Mouse (Mus musculus) testis, postnatal 10 days (tissue): ENCODE data around the gene Chd8.
"Not testable (repeated sequence)": the region's sequence is repeated elsewhere in the genome, so short reads cannot be mapped to it uniquely, and the experiment has no call there.

Experiments
- DNase-seq: peaks from one replicate; pipeline ENCODE4 v3.0.0; 2021; ENCODE audit warnings: low spot score

Gene Chd8

DNA sequence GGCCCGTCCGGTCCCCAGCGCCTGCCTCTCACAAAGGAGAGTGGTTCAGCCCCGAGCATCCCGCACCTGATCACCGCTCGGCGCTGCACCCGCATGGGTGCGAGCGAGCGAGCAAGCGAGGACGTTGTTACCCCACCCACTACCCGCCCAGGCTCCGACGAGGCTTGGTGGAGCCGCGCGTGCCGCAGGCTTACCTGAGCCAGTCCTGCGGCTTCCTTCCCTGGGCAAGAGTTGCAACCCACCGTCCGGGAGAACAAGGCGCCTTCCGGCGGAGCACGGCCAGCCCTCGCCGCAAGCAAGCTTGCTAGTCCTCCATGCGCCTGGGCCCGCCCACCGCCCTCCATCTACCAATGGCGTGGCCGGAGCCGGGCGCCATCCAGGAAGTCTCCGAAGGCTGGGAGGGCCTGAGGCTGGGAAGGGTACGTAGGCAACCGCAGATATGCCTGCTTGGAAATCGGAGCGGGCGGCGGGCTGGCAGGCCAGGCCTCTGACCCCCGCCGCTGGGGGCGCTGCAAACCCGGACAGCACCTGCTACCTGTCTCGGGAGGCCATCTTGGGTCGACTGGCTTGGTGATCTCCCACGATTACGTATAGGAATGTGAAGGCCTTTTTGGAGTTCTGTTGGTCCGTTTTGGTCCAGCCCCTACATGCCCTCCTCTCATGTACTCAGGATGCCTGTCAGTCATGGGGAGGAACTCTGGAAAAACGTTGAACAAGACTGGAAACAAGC is at the start of gene Chd8:
TSS of gene Chd8 (minus strand) at position 297 of the 730 bp plus-strand sequence.
- peak; percentile 97 for DNase-seq

DNA sequence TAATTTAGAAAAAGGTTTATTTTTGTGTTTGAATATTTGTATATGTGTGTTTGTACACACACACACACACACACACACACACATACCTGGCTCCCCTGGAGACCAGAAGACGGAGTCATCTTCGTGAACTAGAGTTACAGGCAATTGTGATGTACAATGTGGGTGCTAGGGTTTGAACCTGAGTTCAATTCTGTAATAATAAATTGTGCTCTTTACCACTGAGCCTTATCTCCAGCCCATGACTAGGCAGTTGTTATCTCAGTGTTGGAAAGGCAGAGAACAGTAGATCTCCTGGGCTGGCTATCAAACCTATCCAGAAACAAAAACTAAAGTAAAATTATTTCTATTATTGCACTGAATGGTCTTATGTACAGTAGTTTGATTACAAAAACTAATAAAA is 48.5 kb upstream of the Chd8 start:
- no peak for DNase-seq

DNA sequence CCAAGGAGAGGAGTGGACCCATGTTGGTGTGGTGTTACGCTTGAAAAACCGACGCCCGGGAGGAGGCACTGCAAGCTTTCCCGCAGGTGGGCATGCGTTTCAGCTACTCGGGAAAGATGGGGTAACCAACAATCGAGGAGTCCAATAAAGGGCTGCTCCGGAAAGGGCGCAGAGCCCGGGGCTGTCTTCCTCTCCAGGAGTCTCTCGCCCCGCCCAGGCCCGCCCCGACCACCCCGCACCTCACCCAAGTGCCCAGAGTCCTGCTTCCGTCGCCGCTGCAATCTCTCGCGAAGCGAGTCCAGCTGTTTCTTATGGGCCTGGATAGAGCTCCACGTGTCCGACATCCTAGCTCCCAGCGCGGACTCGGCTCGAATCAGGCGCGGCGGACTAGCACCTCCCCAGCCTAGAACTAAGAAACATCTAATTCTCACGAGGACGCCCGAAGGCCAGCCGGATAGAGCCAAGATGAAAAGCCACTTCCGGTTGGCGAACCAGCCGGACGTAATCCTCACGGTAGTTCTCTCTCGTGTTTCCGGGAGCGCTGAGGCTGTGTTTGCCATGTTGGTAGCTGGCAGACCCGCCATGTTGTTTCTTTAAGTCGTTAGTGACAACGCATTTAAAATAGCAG is 47.2 kb upstream of the Chd8 start, which contains the start of gene Mettl3:
TSS of gene Mettl3 (minus strand) at position 485 of the 628 bp plus-strand sequence.
- DNase-seq, result peak; percentile 90

DNA sequence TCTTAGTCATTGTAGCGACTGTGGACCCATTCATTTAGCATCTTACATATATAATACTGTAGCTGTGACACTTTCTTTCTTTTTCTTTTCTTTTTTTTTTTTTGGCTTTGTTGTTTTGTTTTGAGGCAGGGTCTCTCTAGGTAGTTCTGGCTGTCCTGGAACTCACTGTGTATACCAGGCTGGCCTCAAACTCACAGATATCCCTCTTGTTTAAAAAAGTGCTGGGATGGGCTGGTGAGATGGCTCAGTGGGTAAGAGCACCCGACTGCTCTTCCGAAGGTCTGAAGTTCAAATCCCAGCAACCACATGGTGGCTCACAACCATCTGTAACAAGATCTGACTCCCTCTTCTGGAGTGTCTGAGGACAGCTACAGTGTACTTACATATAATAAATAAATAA is 45.9 kb upstream of the Chd8 start:
- DNase-seq, result not testable (repeated sequence)

DNA sequence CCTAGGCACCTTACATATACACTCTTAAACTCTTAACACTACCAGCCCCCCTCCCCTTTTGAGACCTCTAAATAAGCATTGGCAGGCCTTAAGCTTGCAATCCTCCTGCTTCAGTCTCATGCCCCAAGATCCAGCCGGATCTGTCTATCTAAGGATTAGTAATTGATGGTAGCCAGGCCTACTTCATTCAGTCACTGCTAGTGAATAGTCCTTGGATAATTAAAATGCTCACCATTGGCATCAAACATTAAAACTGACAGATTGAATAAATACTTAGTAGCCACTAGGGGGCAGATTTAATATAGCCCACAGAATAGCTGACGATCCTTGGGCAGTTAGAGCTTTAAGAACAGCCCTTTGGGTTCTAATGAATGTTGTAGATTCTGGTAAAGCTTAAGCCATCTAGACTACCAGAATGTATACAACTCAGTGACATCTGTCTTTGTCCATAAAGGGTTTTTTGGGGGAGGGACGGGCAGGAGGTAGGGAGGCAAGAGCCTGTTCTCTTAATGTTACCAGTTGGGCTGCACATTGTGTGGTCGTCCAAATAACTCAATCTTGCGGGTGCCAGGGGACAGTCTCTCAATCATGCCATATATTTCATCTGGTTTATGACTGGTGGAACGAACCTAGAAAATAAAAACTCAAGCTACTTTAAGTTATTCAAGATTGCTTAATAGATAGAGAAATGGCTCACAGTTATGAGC is 38.1 kb upstream of the Chd8 start:
- no peak for DNase-seq

DNA sequence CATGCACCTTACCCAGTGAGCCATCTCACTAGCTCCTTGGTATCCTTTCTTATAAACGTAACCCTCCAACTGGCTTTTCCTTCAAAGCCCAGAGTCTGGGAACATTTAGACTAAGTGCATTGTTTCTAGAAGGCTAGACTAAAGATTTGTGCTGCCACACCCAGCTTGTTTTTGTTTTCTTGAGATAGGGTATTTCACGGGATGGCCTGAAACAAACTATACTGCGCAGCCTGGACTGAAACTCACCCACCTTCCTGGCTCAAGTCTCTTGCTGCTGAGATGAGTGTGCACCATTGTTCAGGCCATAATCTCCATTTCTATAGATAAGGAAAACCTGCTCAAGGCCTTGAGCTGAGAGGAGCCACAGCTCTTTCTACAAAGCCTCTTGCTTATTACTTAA is 26.6 kb upstream of the Chd8 start:
- DNase-seq, result no peak

DNA sequence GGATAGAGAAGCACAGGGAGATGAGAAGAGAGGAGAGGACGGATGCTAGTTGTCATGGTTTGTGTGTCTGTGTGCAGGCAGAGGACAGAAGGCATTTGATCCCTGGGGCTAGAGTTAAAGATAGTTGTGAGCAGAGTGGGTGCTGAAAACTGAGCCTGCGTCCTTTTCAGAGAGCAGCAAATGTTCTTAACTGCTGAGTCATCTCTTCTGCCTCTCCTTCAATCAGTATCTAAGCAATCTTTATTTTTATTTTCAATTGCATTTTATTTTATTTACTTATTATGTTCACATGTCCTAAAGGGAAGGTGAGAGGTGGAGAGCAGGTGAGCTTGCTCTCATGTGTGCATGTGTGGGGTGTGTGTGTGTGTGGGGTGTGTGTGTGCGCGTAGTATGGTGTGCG is 26.0 kb upstream of the Chd8 start:
- DNase-seq, result no peak

DNA sequence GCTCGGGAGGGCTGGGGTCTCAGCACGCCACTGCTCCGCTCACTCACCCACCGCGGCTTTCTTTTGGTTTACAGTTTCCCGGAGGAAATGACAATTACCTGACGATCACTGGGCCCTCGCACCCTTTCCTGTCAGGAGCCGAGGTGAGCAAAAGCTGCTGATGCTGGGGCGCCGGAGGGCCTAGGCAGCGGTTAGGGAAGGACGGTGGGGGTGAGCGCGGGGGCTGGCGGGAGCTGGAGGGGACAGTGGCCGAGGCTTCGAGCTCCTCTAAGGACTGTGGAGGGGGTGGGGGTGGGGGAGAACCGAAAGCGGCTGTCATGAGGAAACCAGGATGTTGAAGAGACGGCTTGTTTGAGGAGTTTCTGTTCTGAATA is 22.2 kb upstream of the Chd8 start:
- DNase-seq, result no peak

DNA sequence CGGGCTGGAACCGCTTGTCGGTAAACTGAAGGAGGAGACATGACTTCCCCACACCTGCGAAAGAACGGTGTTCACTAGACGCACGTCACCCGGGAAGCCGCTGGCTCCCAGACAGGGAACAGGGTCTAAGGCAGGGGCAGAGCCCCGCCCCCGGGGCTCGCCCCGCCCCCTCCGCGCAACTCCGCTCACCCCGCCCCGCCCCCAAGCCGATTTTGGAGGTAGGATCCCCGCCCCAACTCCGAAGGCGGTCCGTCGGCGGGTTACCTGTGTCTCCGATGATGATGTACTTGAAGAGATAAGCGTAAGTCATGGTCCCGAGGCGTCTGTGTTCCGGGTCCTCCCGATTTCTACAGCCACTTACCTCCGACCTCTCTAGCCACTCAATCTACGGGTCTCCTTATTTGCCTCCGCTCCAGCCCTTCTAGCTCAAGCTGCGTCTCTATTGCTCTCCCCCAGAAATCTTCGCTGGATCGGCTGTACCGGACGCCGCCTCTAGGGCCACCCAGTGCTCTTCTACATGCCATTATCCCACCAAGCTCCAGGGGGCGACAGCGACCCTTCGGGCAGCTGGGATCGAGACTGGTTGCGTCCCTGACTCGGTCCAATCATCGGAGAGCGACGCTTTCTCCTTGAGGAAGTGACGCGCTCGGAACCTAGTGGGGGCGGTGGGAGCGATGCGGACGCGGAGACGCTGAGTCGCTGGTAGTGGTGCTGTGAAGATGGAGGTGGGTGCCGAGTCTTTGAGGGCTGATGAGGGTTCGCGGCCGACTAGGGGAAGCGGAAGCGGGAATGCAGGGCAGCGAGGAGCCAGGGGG is 21.6 kb upstream of the Chd8 start, which contains the start of the genes Tox4 and Rab2b:
TSS of gene Tox4 (plus strand) at position 215 of the 815 bp plus-strand sequence.
TSS of gene Rab2b (minus strand) at position 614 of the 815 bp plus-strand sequence.
- peak; percentile 97 for DNase-seq

DNA sequence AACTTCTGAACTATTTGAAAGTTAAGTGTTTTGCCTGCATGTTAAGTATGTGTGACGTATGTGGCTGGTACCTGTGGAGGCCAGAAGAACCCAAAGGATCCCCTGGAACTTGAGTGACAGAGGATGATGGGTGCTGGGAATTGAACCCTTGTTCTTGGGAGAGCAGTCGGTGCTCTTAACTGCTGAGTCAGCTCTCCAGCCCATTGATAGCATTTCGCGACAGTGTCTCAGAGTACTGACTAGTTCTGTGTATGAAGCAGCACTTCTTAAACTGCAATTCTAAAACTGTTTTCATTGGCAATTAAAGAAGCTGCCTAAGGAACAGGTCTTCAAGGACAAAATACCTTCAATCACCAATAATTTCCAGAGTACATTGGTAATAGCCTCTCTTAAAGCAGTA is 19.6 kb upstream of the Chd8 start:
- DNase-seq, result no peak

DNA sequence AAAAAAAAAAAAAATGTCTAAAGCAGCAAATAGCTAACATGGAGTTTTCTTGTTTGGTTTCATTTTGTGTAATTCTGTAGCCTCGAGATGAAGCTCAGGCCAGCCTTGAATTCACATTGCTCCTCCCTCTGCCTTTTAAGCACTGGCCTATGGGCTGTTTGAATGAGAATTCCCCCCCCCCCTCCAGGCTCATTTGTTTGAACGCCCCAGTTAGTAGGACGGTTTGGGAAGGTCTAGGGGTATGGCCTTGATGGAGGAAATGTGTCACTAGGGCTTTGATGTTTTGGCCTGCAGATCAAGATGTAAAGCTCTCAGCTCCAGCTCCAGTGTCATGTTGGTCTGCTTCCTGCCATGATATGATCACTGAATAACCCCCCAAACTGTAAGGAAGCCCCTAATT is 15.2 kb upstream of the Chd8 start:
- no peak for DNase-seq

DNA sequence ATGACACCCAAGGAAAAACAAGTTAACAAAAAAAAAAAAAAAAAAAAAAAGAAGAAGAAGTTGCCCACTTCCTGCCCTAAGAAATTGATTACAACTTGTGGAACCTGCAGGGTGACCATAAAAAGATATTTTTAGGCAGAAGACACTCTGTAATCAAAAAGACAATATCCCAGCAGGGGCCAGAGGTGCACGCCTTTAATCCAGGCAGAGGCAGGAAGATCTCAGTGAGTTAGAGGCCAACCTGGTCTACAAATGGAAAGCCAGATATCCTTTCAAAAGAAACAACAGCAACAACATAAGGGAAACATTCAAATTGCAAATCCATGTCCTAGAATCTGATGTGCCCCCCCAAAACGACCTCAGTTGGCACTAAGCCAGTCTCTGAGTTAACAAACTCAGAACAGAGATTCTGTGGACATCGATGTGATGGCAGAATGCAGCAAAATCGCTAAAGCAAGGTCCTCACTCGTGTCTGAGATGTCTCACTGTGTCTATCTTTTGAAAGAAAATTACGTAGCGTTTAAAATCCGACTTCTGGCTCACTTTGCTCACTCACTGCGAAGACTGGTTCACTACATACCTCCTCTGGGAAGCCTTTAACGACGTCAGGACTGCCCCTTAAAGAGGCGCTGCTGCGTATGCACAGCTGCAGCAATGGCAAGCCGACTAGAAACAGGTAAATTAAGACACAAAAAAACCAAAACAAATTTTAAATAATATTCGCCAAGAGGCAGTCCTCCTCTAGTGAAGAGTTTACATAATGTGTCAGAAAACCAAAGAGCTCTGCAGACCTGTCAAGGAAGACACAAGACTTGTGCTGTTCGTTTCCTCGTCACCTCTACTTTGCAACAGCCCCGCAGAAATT is 1.0 kb downstream of the Chd8 start:
- DNase-seq, result no peak

DNA sequence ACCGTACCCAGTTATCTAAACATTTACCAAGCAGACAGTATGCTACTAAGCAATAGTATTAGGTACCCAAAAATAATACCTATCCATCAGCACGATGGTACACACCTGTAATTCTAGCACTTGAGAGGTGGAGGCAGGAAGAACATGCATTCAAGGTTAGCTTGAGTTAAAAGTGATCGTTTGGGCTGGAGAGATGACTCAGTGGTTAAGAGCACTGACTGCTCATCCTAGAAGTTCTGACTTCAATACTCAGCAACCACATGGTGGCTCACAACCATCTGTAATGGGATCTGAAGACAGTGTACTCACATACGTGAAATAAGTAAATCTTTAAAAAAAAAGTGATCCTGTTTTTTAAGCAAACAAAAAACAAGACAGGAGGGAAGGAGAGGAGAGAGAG is 11.5 kb downstream of the Chd8 start:
- DNase-seq, result no peak

DNA sequence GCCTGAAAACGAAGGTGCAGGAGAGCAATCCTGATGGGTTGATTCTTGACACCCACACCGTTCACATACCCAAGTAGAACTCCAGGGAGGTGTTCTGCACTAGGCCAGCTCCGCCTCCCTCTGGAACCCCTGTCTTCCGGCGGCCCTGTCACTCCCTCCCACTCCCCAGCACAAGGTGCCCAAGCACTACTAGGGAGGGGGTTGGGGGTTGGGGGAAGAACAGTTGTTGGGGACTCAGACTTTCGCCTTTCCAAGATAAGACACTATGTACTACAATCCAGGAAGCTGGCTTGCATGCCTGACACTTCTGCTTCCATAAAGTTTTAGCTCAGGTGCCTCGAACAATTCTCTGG is 12.9 kb downstream of the Chd8 start:
- no peak for DNase-seq

DNA sequence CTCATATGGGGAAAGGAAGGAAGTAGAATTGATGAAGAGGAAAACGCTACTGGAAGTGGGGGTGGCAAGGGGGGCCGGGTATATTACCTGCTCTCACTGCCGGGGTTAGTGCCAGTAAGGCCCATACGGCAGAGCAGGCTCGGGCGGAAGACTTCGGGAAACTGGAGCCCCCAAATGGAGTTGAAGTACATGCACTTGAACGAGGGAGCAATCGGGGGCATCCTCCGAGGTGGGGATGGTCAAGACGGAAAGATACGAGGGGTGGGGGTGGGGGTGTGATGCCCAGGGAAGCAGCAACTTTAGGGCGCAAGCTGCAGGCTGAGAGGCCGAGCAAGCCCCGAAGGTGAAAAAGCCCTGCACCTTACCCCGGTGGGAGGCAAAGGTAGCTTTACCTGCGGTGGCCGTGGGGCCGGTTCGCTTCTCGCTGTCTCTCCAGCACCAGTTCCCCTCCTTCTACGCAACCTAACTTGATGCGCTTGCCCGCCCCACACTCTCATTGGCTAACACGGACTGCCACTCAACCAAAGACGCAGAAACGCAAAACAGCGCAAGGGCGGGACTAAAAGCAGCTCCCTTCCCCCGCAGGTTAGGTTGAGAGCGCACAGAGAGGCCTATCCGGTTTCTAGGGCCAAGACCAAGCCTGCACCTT is 13.4 kb downstream of the Chd8 start:
- peak; percentile 99 for DNase-seq

DNA sequence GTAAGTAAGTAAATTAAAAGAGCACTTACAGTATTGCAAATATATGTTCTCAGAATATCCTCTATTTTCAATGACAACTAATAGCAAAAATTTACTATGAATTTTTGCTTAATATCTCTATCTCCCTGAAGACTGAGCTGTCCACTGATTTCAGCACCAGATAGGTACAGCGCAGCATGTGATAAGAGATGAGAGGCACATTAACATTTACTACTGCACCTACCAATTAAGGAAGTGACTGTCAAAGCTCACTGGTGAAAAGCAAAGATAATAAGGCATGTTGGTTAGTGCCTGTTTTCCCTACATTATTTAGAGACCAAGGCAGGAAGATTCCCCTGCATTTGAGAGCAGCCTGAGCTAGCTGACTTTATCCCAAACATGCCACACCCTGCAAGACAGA is 21.4 kb downstream of the Chd8 start:
- DNase-seq, result no peak

DNA sequence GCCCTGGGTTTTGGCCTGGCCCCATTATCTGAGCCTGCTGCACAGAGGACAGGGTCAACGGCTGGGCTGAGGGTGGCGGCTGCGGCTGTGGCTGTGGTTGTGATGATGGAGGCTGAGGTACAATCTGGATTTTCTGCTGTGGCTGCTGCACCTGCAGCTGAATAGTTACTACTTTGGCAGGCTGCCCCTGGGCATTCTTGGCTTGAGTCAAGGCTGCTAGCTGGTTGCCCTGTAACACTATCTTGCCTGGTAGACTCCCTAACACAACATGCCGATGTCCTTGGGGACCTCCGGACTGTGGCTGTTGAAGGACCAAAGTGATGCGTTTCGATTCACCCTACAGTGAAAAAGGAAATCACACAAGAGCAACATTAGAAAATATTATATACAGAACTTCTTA is 22.4 kb downstream of the Chd8 start:
- DNase-seq, result peak; percentile 74

DNA sequence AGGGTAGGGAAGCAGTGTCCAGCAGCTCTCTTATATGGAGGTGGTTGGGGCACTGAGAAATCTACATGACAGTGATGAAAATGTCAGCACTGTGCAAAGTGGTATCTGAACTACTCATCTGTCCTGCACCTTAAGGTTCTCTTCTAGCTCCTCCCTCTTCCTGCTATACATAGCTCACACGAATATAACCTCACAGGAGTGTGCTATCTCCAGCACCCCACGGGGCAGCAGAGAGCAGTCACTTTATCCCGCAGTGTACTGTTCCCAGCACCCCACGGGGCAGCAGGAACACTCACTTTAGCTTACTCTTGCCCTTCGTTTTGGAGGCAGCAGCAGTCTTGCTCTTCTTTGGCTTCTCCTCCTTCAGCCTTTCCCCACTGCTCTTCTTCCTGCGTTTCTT is 25.3 kb downstream of the Chd8 start:
- no peak for DNase-seq

DNA sequence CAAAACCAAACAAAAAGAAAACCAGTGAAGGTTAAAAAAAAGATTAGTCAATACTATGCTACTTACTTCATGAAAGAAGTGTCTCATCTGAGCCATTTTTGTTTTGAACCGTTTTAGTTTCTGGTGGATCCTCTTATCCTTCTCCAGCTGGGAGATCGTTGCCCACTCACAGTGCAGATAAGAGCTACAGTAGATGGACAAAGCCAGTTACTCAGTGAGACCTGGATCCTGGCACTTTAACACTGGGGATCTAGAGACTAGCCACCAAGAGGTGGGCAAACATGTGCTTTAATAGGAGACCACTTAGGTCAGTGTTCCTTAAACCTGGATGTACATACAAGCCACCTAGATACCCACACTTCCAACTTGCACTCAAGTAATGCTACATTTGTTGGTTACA is 31.6 kb downstream of the Chd8 start:
- DNase-seq, result no peak

DNA sequence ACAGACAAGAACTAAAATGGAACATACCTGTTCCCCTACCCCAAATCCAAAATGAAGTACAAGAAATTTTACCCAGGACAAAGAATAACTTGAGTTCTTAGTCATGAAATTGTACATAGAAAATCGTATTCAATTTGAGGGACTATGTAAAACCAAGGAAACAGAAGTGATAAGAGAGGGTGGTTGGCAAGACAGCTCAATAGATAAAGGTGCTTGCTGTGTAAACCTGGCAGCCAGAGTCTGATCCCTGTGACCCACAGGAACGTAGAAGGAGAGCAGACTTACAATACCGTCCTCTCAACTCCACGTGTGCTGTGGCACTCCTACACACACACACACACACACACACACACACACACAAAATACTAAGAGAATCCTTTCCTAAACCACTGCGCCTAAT is 40.3 kb downstream of the Chd8 start:
- no peak for DNase-seq

DNA sequence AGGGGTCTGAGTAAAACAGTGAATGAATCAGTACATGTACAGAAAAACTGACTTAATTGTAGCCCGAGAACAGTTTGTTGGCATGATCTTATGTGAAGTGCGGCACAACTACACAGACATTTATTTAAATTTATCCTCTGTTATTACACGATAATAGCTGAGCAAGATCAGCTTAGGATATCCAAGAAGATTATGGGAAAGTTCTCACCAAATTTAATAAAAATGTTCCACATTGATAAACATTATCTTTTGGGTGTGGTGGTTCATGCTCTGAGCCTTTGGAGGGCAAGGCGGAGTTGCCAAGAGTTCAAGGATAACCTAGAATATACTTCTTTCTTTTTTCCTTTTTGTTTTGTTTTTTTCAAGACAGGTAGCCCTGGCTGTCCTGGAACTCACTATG is 58.2 kb downstream of the Chd8 start:
- DNase-seq, result no peak
